Mouse (Mus musculus) hindbrain, embryonic 15.5 days (tissue): Measurements from ENCODE around the gene Cldn15. TPM values are rescaled to one million over a fixed set of nuclear protein-coding genes. Genes with fewer than 3 reads are reported as not detected.
A peak's percentile ranks its signal among the peaks of the same experiment; 100 is the strongest.

Source experiments
- ATAC-seq: fragments of 200-750 bp; cut with Nextera tagmentation; 2 replicates; pipeline ENCODE4 v1.8.0; 2017; ENCODE audit warnings: low read depth, moderate number of reproducible peaks, moderate TSS enrichment; ENCODE audit not compliant: low FRiP score
- H3K27ac ChIP-seq: fragments of 300-500 bp; sonication (generic); replicated peaks from 2 replicates; pipeline ENCODE4 v1.5.1; 2015; ENCODE audit warnings: mild to moderate bottlenecking, inconsistent platforms
- H3K27me3 ChIP-seq: fragments of 300-500 bp; sonication (generic); 2 replicates; pipeline ENCODE4 v1.6.1; 2015; ENCODE audit warnings: control low read depth, inconsistent platforms
- H3K36me3 ChIP-seq: fragments of 300-500 bp; sonication (generic); 2 replicates; pipeline ENCODE4 v1.6.1; 2015; ENCODE audit warnings: control low read depth, inconsistent platforms
- H3K4me1 ChIP-seq: fragments of 300-500 bp; sonication (generic); replicated peaks from 2 replicates; pipeline ENCODE4 v1.6.1; 2015; ENCODE audit warnings: control low read depth, inconsistent platforms
- H3K4me2 ChIP-seq: fragments of 300-500 bp; sonication (generic); 2 replicates; pipeline ENCODE4 v1.6.1; 2015; ENCODE audit warnings: moderate library complexity, mild to moderate bottlenecking, inconsistent platforms
- H3K4me3 ChIP-seq: fragments of 300-500 bp; sonication (generic); 2 replicates; pipeline ENCODE4 v1.5.1; 2015; ENCODE audit warnings: mild to moderate bottlenecking, inconsistent platforms
- H3K9ac ChIP-seq: fragments of 300-500 bp; sonication (generic); 2 replicates; pipeline ENCODE4 v1.6.1; 2015; ENCODE audit warnings: inconsistent platforms
- H3K9me3 ChIP-seq: fragments of 300-500 bp; sonication (generic); 2 replicates; pipeline ENCODE4 v1.6.1; 2016; ENCODE audit warnings: control low read depth, inconsistent platforms
- WGBS: fragments of 180-500 bp; shearing (Covaris S2); methylation state at CpG from one replicate; pipeline ENCODE4 v1.1.7; 2015; 5-methylcytosine and 5-hydroxymethylcytosine counted together
- microRNA counts: library from miRNA; unstranded; fragments of <30 nt; microRNA quantifications from one replicate; lab custom pipeline; 2016
- microRNA-seq: library from miRNA; unstranded; fragments of <30 nt; microRNA quantifications from one replicate; pipeline ENCODE4, GENCODE M21; 2016
- polyA plus RNA-seq: library from polyadenylated mRNA; unstranded; fragments of >200 nt; fragmentation: Nextera tagmentation; extraction: Ambion mirVana; gene quantifications from 2 replicates; pipeline ENCODE4 v1.2.1, GENCODE M21; 2015

Cldn15 gene
- polyA plus RNA-seq, 1 experiment from 2014 or later: 0.19 TPM

DNA sequence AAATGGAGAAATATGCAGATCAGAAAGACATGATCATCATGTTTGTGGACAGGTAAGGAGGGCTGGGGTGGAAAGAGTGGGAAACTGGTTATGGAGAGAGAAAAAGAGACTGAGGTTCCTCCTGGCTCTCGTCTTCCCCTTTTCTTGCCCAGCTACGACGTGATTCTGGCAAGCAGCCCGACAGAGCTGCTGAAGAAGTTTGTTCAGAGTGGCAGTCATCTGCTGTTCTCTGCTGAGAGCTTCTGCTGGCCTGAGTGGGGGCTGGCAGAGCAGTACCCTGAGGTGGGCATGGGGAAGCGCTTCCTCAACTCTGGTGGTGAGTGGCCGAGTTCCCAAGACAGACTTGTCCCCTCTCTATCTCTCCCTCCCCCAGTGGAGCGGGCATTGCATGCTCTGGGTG is 22.0 kb downstream of the Cldn15 start:
- Histone ChIP-seq H3K9me3 (no peaks in the 10 kb centered on the region), H3K4me1 (peaks cover 23% of the 10 kb centered on the region), H3K27me3 (no peaks in the 10 kb centered on the region), H3K4me2 (peak overlapping the region; percentile 92), H3K9ac (peak overlapping the region; percentile 89), H3K4me3 (peak overlapping the region; percentile 81), H3K36me3 (peaks cover 42% of the 10 kb centered on the region), H3K27ac (peak overlapping the region; percentile 95; the same call in 1 of the 2 replicates)
- no peak for ATAC-seq
- 58% methylated on average over 7 of the region's 7 CpGs for WGBS

DNA sequence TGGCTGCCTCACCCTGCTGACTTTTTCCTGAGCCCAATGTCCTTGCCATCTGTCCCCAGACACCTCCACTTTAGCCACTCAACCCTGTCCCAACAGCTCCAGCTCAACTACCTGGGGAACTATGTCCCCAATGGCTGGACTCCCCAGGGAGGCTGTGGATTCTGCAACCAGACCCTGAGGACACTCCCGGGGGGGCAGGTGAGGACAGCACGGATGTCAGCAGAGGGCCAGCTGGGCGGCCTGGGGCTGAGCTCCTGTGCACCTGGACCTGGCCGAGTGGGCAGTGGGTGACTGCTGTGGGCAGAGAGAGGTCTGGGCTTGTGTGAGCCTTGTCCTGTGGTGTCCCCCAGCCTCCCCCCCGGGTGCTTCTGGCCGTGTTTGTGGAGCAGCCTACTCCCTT is 23.4 kb downstream of the Cldn15 start:
- peaks cover 54% of the 10 kb centered on the region for H3K36me3 ChIP-seq
- no peaks in the 10 kb centered on the region for H3K27me3 ChIP-seq
- H3K27ac ChIP-seq: no peak overlapping the region
- no peak overlapping the region for H3K4me2 ChIP-seq
- peaks cover 23% of the 10 kb centered on the region for H3K4me1 ChIP-seq
- WGBS: 95% methylated on average over 6 of the region's 6 CpGs
- no peak for ATAC-seq
- H3K4me3 ChIP-seq: no peak overlapping the region
- no peak overlapping the region for H3K9ac ChIP-seq
- H3K9me3 ChIP-seq: no peaks in the 10 kb centered on the region

- ATAC-seq: no peak
- peaks cover 17% of the 10 kb centered on the region for H3K36me3 ChIP-seq
- H3K4me2 ChIP-seq: no peak overlapping the region
- no peaks in the 10 kb centered on the region for H3K9me3 ChIP-seq
- no peaks in the 10 kb centered on the region for H3K4me1 ChIP-seq
- no peak overlapping the region for H3K9ac ChIP-seq
- WGBS: 75% methylated on average over 4 of the region's 5 CpGs
- no peaks in the 10 kb centered on the region for H3K27me3 ChIP-seq
- H3K4me3 ChIP-seq: no peak overlapping the region
- no peak overlapping the region for H3K27ac ChIP-seq
These were observed 33.0 kb downstream of the Cldn15 start for GRCm38 (mm10) chr5:136999449-136999848.

DNA sequence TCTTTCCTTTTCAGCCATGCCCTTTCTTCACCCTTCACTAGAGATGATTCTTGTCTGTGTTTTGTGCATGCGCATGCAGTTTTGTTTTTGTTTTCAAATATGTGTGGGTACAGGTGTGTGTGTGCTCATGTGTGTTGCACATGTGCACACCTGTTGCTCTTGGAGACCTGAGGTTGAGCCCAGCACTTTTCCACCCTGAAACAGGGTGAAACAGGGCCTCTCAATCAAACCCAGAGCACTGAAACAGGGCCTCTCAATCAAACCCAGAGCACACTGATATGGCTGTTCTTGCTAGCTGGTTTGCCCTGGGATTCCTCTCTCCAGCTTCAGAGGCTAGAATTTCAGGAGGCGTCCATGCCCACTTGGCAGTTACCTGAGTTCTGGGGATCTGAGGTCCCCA is 34.2 kb downstream of the Cldn15 start:
- Histone ChIP-seq H3K27me3 (no peaks in the 10 kb centered on the region), H3K36me3 (peaks cover 6% of the 10 kb centered on the region), H3K4me3 (no peak overlapping the region), H3K4me1 (no peaks in the 10 kb centered on the region), H3K9me3 (no peaks in the 10 kb centered on the region), H3K4me2 (no peak overlapping the region), H3K27ac (no peak overlapping the region), H3K9ac (no peak overlapping the region)
- no peak for ATAC-seq
- 92% methylated on average over 2 of the region's 2 CpGs for WGBS

GRCm38 (mm10) chr5:137007276-137007675 is 40.9 kb downstream of the Cldn15 start:
- Histone ChIP-seq H3K36me3 (no peaks in the 10 kb centered on the region), H3K9ac (no peak overlapping the region), H3K27ac (no peak overlapping the region), H3K4me1 (no peaks in the 10 kb centered on the region), H3K4me2 (no peak overlapping the region), H3K9me3 (no peaks in the 10 kb centered on the region), H3K4me3 (no peak overlapping the region), H3K27me3 (no peaks in the 10 kb centered on the region)
- no peak for ATAC-seq
- WGBS: 68% methylated on average over 8 of the region's 8 CpGs

GRCm38 (mm10) chr5:137009988-137010387 is 43.6 kb downstream of the Cldn15 start:
- Histone ChIP-seq H3K4me2 (no peak overlapping the region), H3K9ac (no peak overlapping the region), H3K27ac (no peak overlapping the region), H3K4me3 (no peak overlapping the region), H3K9me3 (no peaks in the 10 kb centered on the region), H3K4me1 (no peaks in the 10 kb centered on the region), H3K27me3 (no peaks in the 10 kb centered on the region), H3K36me3 (no peaks in the 10 kb centered on the region)
- 24% methylated on average over 3 of the region's 3 CpGs for WGBS
- ATAC-seq: no peak

- H3K4me1 ChIP-seq: no peaks in the 10 kb centered on the region
- no peaks in the 10 kb centered on the region for H3K36me3 ChIP-seq
- ATAC-seq: no peak
- no peak overlapping the region for H3K9ac ChIP-seq
- H3K27me3 ChIP-seq: no peaks in the 10 kb centered on the region
- H3K27ac ChIP-seq: no peak overlapping the region
- H3K4me2 ChIP-seq: no peak overlapping the region
- no peak overlapping the region for H3K4me3 ChIP-seq
- WGBS: 70% methylated on average over 15 of the region's 15 CpGs
- H3K9me3 ChIP-seq: no peaks in the 10 kb centered on the region
These were observed 46.1 kb downstream of the Cldn15 start for GRCm38 (mm10) chr5:137012401-137012950.

- 0 out of 2 replicates have a peak, but pooled peaks cover 3% of the 10 kb centered on the region for H3K27me3 ChIP-seq
- no peaks in the 10 kb centered on the region for H3K36me3 ChIP-seq
- H3K4me2 ChIP-seq: no peak overlapping the region
- H3K27ac ChIP-seq: no peak overlapping the region
- H3K9me3 ChIP-seq: no peaks in the 10 kb centered on the region
- ATAC-seq: no peak
- H3K4me1 ChIP-seq: no peaks in the 10 kb centered on the region
- no peak overlapping the region for H3K4me3 ChIP-seq
- no peak overlapping the region for H3K9ac ChIP-seq
- WGBS: 85% methylated on average over 3 of the region's 3 CpGs
These were observed 49.5 kb downstream of the Cldn15 start for GRCm38 (mm10) chr5:137015913-137016312.

GRCm38 (mm10) chr5:137024318-137024717 is 57.9 kb downstream of the Cldn15 start:
- H3K27me3 ChIP-seq: peaks cover 49% of the 10 kb centered on the region
- no peak overlapping the region for H3K9ac ChIP-seq
- H3K36me3 ChIP-seq: no peaks in the 10 kb centered on the region
- H3K4me2 ChIP-seq: no peak overlapping the region
- WGBS: 52% methylated on average over 3 of the region's 3 CpGs
- no peak for ATAC-seq
- H3K4me1 ChIP-seq: peaks cover 19% of the 10 kb centered on the region
- H3K9me3 ChIP-seq: no peaks in the 10 kb centered on the region
- H3K27ac ChIP-seq: no peak overlapping the region
- no peak overlapping the region for H3K4me3 ChIP-seq

- under 1% methylated on average over 23 of the region's 23 CpGs for WGBS
- ATAC-seq: no peak
- H3K27ac ChIP-seq: no peak overlapping the region
- H3K9me3 ChIP-seq: no peaks in the 10 kb centered on the region
- peaks cover 20% of the 10 kb centered on the region for H3K4me1 ChIP-seq
- H3K36me3 ChIP-seq: no peaks in the 10 kb centered on the region
- H3K4me3 ChIP-seq: peak overlapping the region; percentile 32
- no peak overlapping the region for H3K9ac ChIP-seq
- H3K4me2 ChIP-seq: peak overlapping the region; percentile 57
- peaks cover 45% of the 10 kb centered on the region for H3K27me3 ChIP-seq
These were observed 58.7 kb downstream of the Cldn15 start for GRCm38 (mm10) chr5:137025132-137025531.

MicroRNAs within 50 kb of the gene (microRNA counts, 519-probe panel; counts per million panel counts)
- not detected for microRNA mmu-miR-702 (lab: Ali Mortazavi, UCI)

Small RNAs within 50 kb of the gene (microRNA-seq; reads per million reads assigned to microRNA genes)
- 88.7 reads per million, percentile 50 among the genes with 10 or more reads in this experiment for gene Mir702

Other genes starting within 250 kb of the Cldn15 start
- gene Col26a1, start 83.4 kb upstream of the Cldn15 start, polyA plus RNA-seq: 37.8 and 41.8 TPM in 2 replicates
- 129 and 131 TPM in 2 replicates for gene Ift22, start 58.5 kb upstream of the Cldn15 start, polyA plus RNA-seq
- gene Fis1, start 13.3 kb upstream of the Cldn15 start, polyA plus RNA-seq: 360 and 375 TPM in 2 replicates
- gene Plod3, start 20.4 kb downstream of the Cldn15 start, polyA plus RNA-seq: 37.7 and 39.1 TPM in 2 replicates
- gene Znhit1, start 21.4 kb downstream of the Cldn15 start, polyA plus RNA-seq: 134 and 145 TPM in 2 replicates
- gene Vgf, start 59.8 kb downstream of the Cldn15 start, polyA plus RNA-seq: 15.2 and 15.4 TPM in 2 replicates
- gene Ap1s1, start 79.5 kb downstream of the Cldn15 start, polyA plus RNA-seq: 237 and 239 TPM in 2 replicates
- 0.17 and 0.29 TPM in 2 replicates for gene Serpine1, start 105.7 kb downstream of the Cldn15 start, polyA plus RNA-seq
- gene Trim56, start 149.6 kb downstream of the Cldn15 start, polyA plus RNA-seq: 3.4 and 4.5 TPM in 2 replicates
- not detected in 2 replicates for gene Muc3, start 182.7 kb downstream of the Cldn15 start, polyA plus RNA-seq
- gene Muc3a, start 245.8 kb downstream of the Cldn15 start, polyA plus RNA-seq: 0.40 and 0.51 TPM in 2 replicates